Mouse (Mus musculus): ENCODE results near the gene Car9. TPM values are rescaled to one million over a fixed set of nuclear protein-coding genes. Genes with fewer than 3 reads are reported as not detected.

The Car9 gene
- polyA plus RNA-seq, 1 experiment from 2014 or later, result 0.41 TPM

GRCm38 (mm10) chr4:43515764-43516708 is 9.3 kb downstream of the Car9 start:
- ATAC-seq (replicated peaks; ENCODE audit: insufficient number of reproducible peaks, low FRiP score, low TSS enrichment, low read depth) (no peak), DNase-seq (ENCODE audit: low spot score) (no peak)
- no peak overlapping the region for H3K27ac ChIP-seq (replicated peaks; ENCODE audit: low read depth, low read length)
- no peak overlapping the region for H3K4me2 ChIP-seq (ENCODE audit: low read depth, low read length)
- H3K27me3 ChIP-seq (ENCODE audit: control insufficient read depth, insufficient read depth, low read length), result no peaks in the 10 kb centered on the region
- no peaks in the 10 kb centered on the region for H3K9me3 ChIP-seq (replicated peaks; ENCODE audit: control insufficient read depth, low read length)
- no peak overlapping the region for H3K4me3 ChIP-seq (ENCODE audit: low read depth, low read length)
- 73% methylated on average over 11 of the region's 11 CpGs for WGBS
- no peak overlapping the region for H3K9ac ChIP-seq (replicated peaks; ENCODE audit: low read length)
- H3K4me1 ChIP-seq (ENCODE audit: control insufficient read depth, insufficient read depth, low read length), result no peaks in the 10 kb centered on the region
- no peaks in the 10 kb centered on the region for H3K36me3 ChIP-seq (replicated peaks; ENCODE audit: control insufficient read depth, insufficient read depth, low read depth, low read length)

GRCm38 (mm10) chr4:43519551-43519950 is 12.8 kb downstream of the Car9 start:
- Histone ChIP-seq H3K4me1 (ENCODE audit: control insufficient read depth, insufficient read depth, low read length) (peaks cover 2% of the 10 kb centered on the region; the same call in 1 of the 2 replicates), H3K36me3 (replicated peaks; ENCODE audit: control insufficient read depth, insufficient read depth, low read depth, low read length) (no peaks in the 10 kb centered on the region), H3K9me3 (replicated peaks; ENCODE audit: control insufficient read depth, low read length) (no peaks in the 10 kb centered on the region), H3K4me2 (ENCODE audit: low read depth, low read length) (0 out of 2 replicates have a peak overlapping the region, but pooled peaks have one; percentile 5), H3K4me3 (ENCODE audit: low read depth, low read length) (no peak overlapping the region), H3K27me3 (ENCODE audit: control insufficient read depth, insufficient read depth, low read length) (peaks cover 16% of the 10 kb centered on the region), H3K9ac (replicated peaks; ENCODE audit: low read length) (no peak overlapping the region), H3K27ac (replicated peaks; ENCODE audit: low read depth, low read length) (no peak overlapping the region)
- 16% methylated on average over 10 of the region's 10 CpGs for WGBS
- ATAC-seq (replicated peaks; ENCODE audit: insufficient number of reproducible peaks, low FRiP score, low TSS enrichment, low read depth) (no peak), DNase-seq (ENCODE audit: low spot score) (no peak)

- DNase-seq (ENCODE audit: low spot score), result peak; percentile 90
- ATAC-seq (replicated peaks; ENCODE audit: insufficient number of reproducible peaks, low FRiP score, low TSS enrichment, low read depth), result 0 out of 2 replicates have a peak, but pooled peaks have one; percentile 14
- Histone ChIP-seq H3K4me2 (ENCODE audit: low read depth, low read length) (0 out of 2 replicates have a peak overlapping the region, but pooled peaks have one; percentile 5), H3K9me3 (replicated peaks; ENCODE audit: control insufficient read depth, low read length) (no peaks in the 10 kb centered on the region), H3K27ac (replicated peaks; ENCODE audit: low read depth, low read length) (no peak overlapping the region), H3K4me1 (ENCODE audit: control insufficient read depth, insufficient read depth, low read length) (peaks cover 2% of the 10 kb centered on the region; the same call in 1 of the 2 replicates), H3K36me3 (replicated peaks; ENCODE audit: control insufficient read depth, insufficient read depth, low read depth, low read length) (no peaks in the 10 kb centered on the region), H3K27me3 (ENCODE audit: control insufficient read depth, insufficient read depth, low read length) (peaks cover 16% of the 10 kb centered on the region), H3K4me3 (ENCODE audit: low read depth, low read length) (no peak overlapping the region), H3K9ac (replicated peaks; ENCODE audit: low read length) (no peak overlapping the region)
- 12% methylated on average over 6 of the region's 6 CpGs for WGBS
These were observed 13.2 kb downstream of the Car9 start for GRCm38 (mm10) chr4:43519956-43520355.

- Histone ChIP-seq H3K4me3 (ENCODE audit: low read depth, low read length) (no peak overlapping the region), H3K27me3 (ENCODE audit: control insufficient read depth, insufficient read depth, low read length) (peaks cover 12% of the 10 kb centered on the region), H3K27ac (replicated peaks; ENCODE audit: low read depth, low read length) (no peak overlapping the region), H3K9me3 (replicated peaks; ENCODE audit: control insufficient read depth, low read length) (no peaks in the 10 kb centered on the region), H3K4me2 (ENCODE audit: low read depth, low read length) (no peak overlapping the region), H3K9ac (replicated peaks; ENCODE audit: low read length) (no peak overlapping the region), H3K36me3 (replicated peaks; ENCODE audit: control insufficient read depth, insufficient read depth, low read depth, low read length) (peaks cover 3% of the 10 kb centered on the region), H3K4me1 (ENCODE audit: control insufficient read depth, insufficient read depth, low read length) (peaks cover 2% of the 10 kb centered on the region; the same call in 1 of the 2 replicates)
- ATAC-seq (replicated peaks; ENCODE audit: insufficient number of reproducible peaks, low FRiP score, low TSS enrichment, low read depth) (no peak), DNase-seq (ENCODE audit: low spot score) (no peak)
- WGBS, result 64% methylated on average over 5 of the region's 5 CpGs
These were observed 21.1 kb downstream of the Car9 start for GRCm38 (mm10) chr4:43527880-43528279.

GRCm38 (mm10) chr4:43528487-43528886 is 21.7 kb downstream of the Car9 start:
- Histone ChIP-seq H3K9ac (replicated peaks; ENCODE audit: low read length) (no peak overlapping the region), H3K9me3 (replicated peaks; ENCODE audit: control insufficient read depth, low read length) (no peaks in the 10 kb centered on the region), H3K27me3 (ENCODE audit: control insufficient read depth, insufficient read depth, low read length) (peaks cover 9% of the 10 kb centered on the region), H3K36me3 (replicated peaks; ENCODE audit: control insufficient read depth, insufficient read depth, low read depth, low read length) (peaks cover 7% of the 10 kb centered on the region), H3K4me3 (ENCODE audit: low read depth, low read length) (no peak overlapping the region), H3K4me2 (ENCODE audit: low read depth, low read length) (no peak overlapping the region), H3K27ac (replicated peaks; ENCODE audit: low read depth, low read length) (no peak overlapping the region), H3K4me1 (ENCODE audit: control insufficient read depth, insufficient read depth, low read length) (peaks cover under 1% of the 10 kb centered on the region; the same call in 1 of the 2 replicates)
- ATAC-seq (replicated peaks; ENCODE audit: insufficient number of reproducible peaks, low FRiP score, low TSS enrichment, low read depth) (no peak), DNase-seq (ENCODE audit: low spot score) (no peak)
- 74% methylated on average over 9 of the region's 9 CpGs for WGBS

- H3K36me3 ChIP-seq (replicated peaks; ENCODE audit: control insufficient read depth, insufficient read depth, low read depth, low read length), result peaks cover 13% of the 10 kb centered on the region
- no peaks in the 10 kb centered on the region for H3K9me3 ChIP-seq (replicated peaks; ENCODE audit: control insufficient read depth, low read length)
- 68% methylated on average over 8 of the region's 8 CpGs for WGBS
- DNase-seq (ENCODE audit: low spot score) (no peak), ATAC-seq (replicated peaks; ENCODE audit: insufficient number of reproducible peaks, low FRiP score, low TSS enrichment, low read depth) (no peak)
- H3K4me2 ChIP-seq (ENCODE audit: low read depth, low read length), result no peak overlapping the region
- H3K27me3 ChIP-seq (ENCODE audit: control insufficient read depth, insufficient read depth, low read length), result no peaks in the 10 kb centered on the region
- H3K4me1 ChIP-seq (ENCODE audit: control insufficient read depth, insufficient read depth, low read length), result no peaks in the 10 kb centered on the region
- no peak overlapping the region for H3K27ac ChIP-seq (replicated peaks; ENCODE audit: low read depth, low read length)
- H3K4me3 ChIP-seq (ENCODE audit: low read depth, low read length), result no peak overlapping the region
- H3K9ac ChIP-seq (replicated peaks; ENCODE audit: low read length), result no peak overlapping the region
These were observed 23.3 kb downstream of the Car9 start for GRCm38 (mm10) chr4:43530081-43530501.

GRCm38 (mm10) chr4:43530581-43530980 is 23.8 kb downstream of the Car9 start:
- peaks cover 17% of the 10 kb centered on the region for H3K36me3 ChIP-seq (replicated peaks; ENCODE audit: control insufficient read depth, insufficient read depth, low read depth, low read length)
- no peaks in the 10 kb centered on the region for H3K27me3 ChIP-seq (ENCODE audit: control insufficient read depth, insufficient read depth, low read length)
- H3K4me1 ChIP-seq (ENCODE audit: control insufficient read depth, insufficient read depth, low read length), result no peaks in the 10 kb centered on the region
- ATAC-seq (replicated peaks; ENCODE audit: insufficient number of reproducible peaks, low FRiP score, low TSS enrichment, low read depth), result no peak
- H3K4me3 ChIP-seq (ENCODE audit: low read depth, low read length), result no peak overlapping the region
- WGBS, result 25% methylated on average over 7 of the region's 7 CpGs
- no peak overlapping the region for H3K9ac ChIP-seq (replicated peaks; ENCODE audit: low read length)
- no peak overlapping the region for H3K4me2 ChIP-seq (ENCODE audit: low read depth, low read length)
- DNase-seq (ENCODE audit: low spot score), result peak; percentile 80
- no peak overlapping the region for H3K27ac ChIP-seq (replicated peaks; ENCODE audit: low read depth, low read length)
- no peaks in the 10 kb centered on the region for H3K9me3 ChIP-seq (replicated peaks; ENCODE audit: control insufficient read depth, low read length)

GRCm38 (mm10) chr4:43533270-43533669 is 26.5 kb downstream of the Car9 start:
- no peak overlapping the region for H3K4me3 ChIP-seq (ENCODE audit: low read depth, low read length)
- DNase-seq (ENCODE audit: low spot score) (no peak), ATAC-seq (replicated peaks; ENCODE audit: insufficient number of reproducible peaks, low FRiP score, low TSS enrichment, low read depth) (no peak)
- H3K4me1 ChIP-seq (ENCODE audit: control insufficient read depth, insufficient read depth, low read length), result no peaks in the 10 kb centered on the region
- H3K27ac ChIP-seq (replicated peaks; ENCODE audit: low read depth, low read length), result no peak overlapping the region
- no peak overlapping the region for H3K4me2 ChIP-seq (ENCODE audit: low read depth, low read length)
- H3K9ac ChIP-seq (replicated peaks; ENCODE audit: low read length), result no peak overlapping the region
- H3K9me3 ChIP-seq (replicated peaks; ENCODE audit: control insufficient read depth, low read length), result no peaks in the 10 kb centered on the region
- H3K27me3 ChIP-seq (ENCODE audit: control insufficient read depth, insufficient read depth, low read length), result no peaks in the 10 kb centered on the region
- H3K36me3 ChIP-seq (replicated peaks; ENCODE audit: control insufficient read depth, insufficient read depth, low read depth, low read length), result peaks cover 24% of the 10 kb centered on the region
- 80% methylated on average over 9 of the region's 9 CpGs for WGBS

Measured in embryonic facial prominence, embryonic 11.5 days (tissue).